Mouse (Mus musculus) ES-E14 (cell line): ENCODE data around the gene Dclk1.

Experiments used
- CHD2 ChIP-seq: IDR thresholded peaks from 2 replicates; pipeline ENCODE4 v1.6.1; 2014; ENCODE audit warnings: mild to moderate bottlenecking, low read depth, low read length, inconsistent platforms
- MAFK ChIP-seq: IDR thresholded peaks from 2 replicates; pipeline ENCODE4 v1.6.1; 2014; ENCODE audit warnings: mild to moderate bottlenecking, low read depth, low read length, inconsistent platforms; ENCODE audit not compliant: insufficient read depth
- ZC3H11A ChIP-seq: IDR thresholded peaks from 2 replicates; pipeline ENCODE4 v1.6.1; 2012; ENCODE audit warnings: low read depth, mild to moderate bottlenecking, inconsistent platforms, low read length, borderline replicate concordance
- ZNF384 ChIP-seq: IDR thresholded peaks from 2 replicates; pipeline ENCODE4 v1.6.1; 2012; ENCODE audit warnings: low read depth, low read length, inconsistent platforms

DNA sequence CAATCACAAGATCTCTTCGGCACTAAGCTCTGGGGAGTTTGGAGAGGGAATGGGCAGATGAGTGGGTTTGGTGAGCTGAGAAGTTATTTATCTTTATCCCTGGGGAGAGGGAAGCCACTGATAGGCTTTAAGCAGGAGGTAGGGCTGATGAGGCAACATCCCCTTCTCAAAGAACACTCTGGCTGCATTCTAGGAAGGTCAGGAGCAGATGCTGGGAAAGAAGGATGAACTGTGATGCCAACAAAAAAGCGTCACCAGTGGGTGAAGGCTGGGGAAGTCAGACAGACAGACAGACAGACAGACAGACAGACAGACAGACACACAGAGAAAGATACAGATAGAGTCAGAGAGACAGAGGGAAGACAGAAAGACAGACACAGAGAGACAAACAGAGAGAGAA, 304.9 kb downstream of the Dclk1 start:
- no peak for TF ChIP-seq CHD2
- no peak for TF ChIP-seq MAFK
- TF ChIP-seq ZNF384, result no peak
- TF ChIP-seq ZC3H11A, result no peak
